Mouse (Mus musculus): ENCODE measurements around the gene Tle3. TPM values are rescaled to one million over a fixed set of nuclear protein-coding genes. Genes with fewer than 3 reads are reported as not detected.
A peak's percentile ranks its signal among the peaks of the same experiment; 100 is the strongest.

Gene Tle3
- 27.8 and 67.0 TPM in 2 replicates for polyA plus RNA-seq (2011; ENCODE audit: insufficient read depth, insufficient read length, low replicate concordance, missing spikeins)

DNA sequence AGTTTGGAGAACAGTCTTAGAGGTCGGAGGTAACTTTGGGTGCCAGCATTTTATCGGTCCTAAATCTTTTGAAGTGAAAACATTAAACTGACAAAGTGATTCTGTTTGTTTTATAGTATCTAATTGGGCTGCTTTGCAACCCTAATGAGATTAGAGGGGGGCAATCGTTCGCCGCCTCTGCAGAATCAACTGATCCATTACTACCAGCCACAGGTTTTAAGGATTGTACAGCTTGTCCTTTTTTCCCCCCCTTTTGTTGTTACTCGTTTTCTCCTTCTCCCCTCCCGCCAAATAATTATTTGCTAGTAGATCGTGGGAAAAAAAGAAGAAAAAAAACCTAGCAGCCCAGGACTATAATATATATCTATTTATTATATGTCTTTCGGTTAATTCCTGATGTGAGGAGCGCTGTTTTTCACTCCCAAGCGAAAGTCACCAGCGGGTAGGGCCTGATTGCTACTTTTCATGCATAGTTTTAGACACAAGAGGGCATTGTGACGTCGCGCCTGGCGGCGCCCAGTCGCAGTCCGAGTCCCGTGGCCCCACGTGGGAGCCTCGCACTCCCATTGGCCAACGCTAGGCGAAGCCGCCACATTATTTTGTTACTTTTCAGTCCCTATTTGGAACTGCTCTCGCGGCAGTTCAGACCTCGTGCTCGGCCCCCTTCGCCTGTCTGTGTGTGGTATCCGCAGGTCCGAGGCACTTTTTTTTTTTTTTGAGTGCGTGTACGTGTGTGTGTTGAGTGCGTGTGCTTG lies at the start of gene Tle3:
Gene Tle3 (plus strand): TSS at position 612 of the 755 bp plus-strand sequence.
- 1% methylated on average over 35 of the region's 35 CpGs for WGBS
- TF ChIP-seq CTCF (IDR thresholded peaks at IDR 0.05; ENCODE audit: control insufficient read depth, insufficient read depth, low read length) (peak; percentile 60), POLR2A (IDR thresholded peaks at IDR 0.05; ENCODE audit: borderline replicate concordance, control insufficient read depth, low read depth, low read length) (peak; percentile 73; the same call in 1 of the 2 replicates)
- H3K4me1 ChIP-seq (ENCODE audit: control insufficient read depth, insufficient read depth, low read length): no peaks in the 10 kb centered on the region; the same call in 1 of the 2 replicates
- H3K27ac ChIP-seq (ENCODE audit: control insufficient read depth, insufficient read depth, low read depth, low read length, poor library complexity): peak within 1 kb of the TSS; percentile 91
- H3K4me3 ChIP-seq (replicated peaks; ENCODE audit: control insufficient read depth, low read depth, low read length): peak within 1 kb of the TSS; percentile 92

GRCm38 (mm10) chr9:61323221-61323620 lies 48.9 kb upstream of the Tle3 start:
- WGBS: 76% methylated on average over 5 of the region's 5 CpGs
- Histone ChIP-seq H3K4me1 (ENCODE audit: control insufficient read depth, insufficient read depth, low read length) (no peaks in the 10 kb centered on the region), H3K4me3 (replicated peaks; ENCODE audit: control insufficient read depth, low read depth, low read length) (no peak overlapping the region), H3K27ac (ENCODE audit: control insufficient read depth, insufficient read depth, low read depth, low read length, poor library complexity) (no peak overlapping the region)
- TF ChIP-seq POLR2A (IDR thresholded peaks at IDR 0.05; ENCODE audit: borderline replicate concordance, control insufficient read depth, low read depth, low read length) (no peak), CTCF (IDR thresholded peaks at IDR 0.05; ENCODE audit: control insufficient read depth, insufficient read depth, low read length) (no peak)

- TF ChIP-seq CTCF (IDR thresholded peaks at IDR 0.05; ENCODE audit: control insufficient read depth, insufficient read depth, low read length) (no peak), POLR2A (IDR thresholded peaks at IDR 0.05; ENCODE audit: borderline replicate concordance, control insufficient read depth, low read depth, low read length) (no peak)
- WGBS: 57% methylated on average over 3 of the region's 3 CpGs
- H3K27ac ChIP-seq (ENCODE audit: control insufficient read depth, insufficient read depth, low read depth, low read length, poor library complexity): no peak overlapping the region
- no peaks in the 10 kb centered on the region for H3K4me1 ChIP-seq (ENCODE audit: control insufficient read depth, insufficient read depth, low read length)
- no peak overlapping the region for H3K4me3 ChIP-seq (replicated peaks; ENCODE audit: control insufficient read depth, low read depth, low read length)
Measured at GRCm38 (mm10) chr9:61323879-61324278, 48.3 kb upstream of the Tle3 start.

- TF ChIP-seq CTCF (IDR thresholded peaks at IDR 0.05; ENCODE audit: control insufficient read depth, insufficient read depth, low read length) (no peak), POLR2A (IDR thresholded peaks at IDR 0.05; ENCODE audit: borderline replicate concordance, control insufficient read depth, low read depth, low read length) (no peak)
- H3K4me3 ChIP-seq (replicated peaks; ENCODE audit: control insufficient read depth, low read depth, low read length): no peak overlapping the region
- WGBS: 83% methylated on average over 12 of the region's 12 CpGs
- no peaks in the 10 kb centered on the region for H3K4me1 ChIP-seq (ENCODE audit: control insufficient read depth, insufficient read depth, low read length)
- no peak overlapping the region for H3K27ac ChIP-seq (ENCODE audit: control insufficient read depth, insufficient read depth, low read depth, low read length, poor library complexity)
Measured at GRCm38 (mm10) chr9:61324354-61324753, 47.8 kb upstream of the Tle3 start.

- 72% methylated on average over 2 of the region's 2 CpGs for WGBS
- TF ChIP-seq CTCF (IDR thresholded peaks at IDR 0.05; ENCODE audit: control insufficient read depth, insufficient read depth, low read length) (no peak), POLR2A (IDR thresholded peaks at IDR 0.05; ENCODE audit: borderline replicate concordance, control insufficient read depth, low read depth, low read length) (no peak)
- H3K27ac ChIP-seq (ENCODE audit: control insufficient read depth, insufficient read depth, low read depth, low read length, poor library complexity): no peak overlapping the region
- no peaks in the 10 kb centered on the region for H3K4me1 ChIP-seq (ENCODE audit: control insufficient read depth, insufficient read depth, low read length)
- no peak overlapping the region for H3K4me3 ChIP-seq (replicated peaks; ENCODE audit: control insufficient read depth, low read depth, low read length)
Measured at GRCm38 (mm10) chr9:61325012-61325411, 47.2 kb upstream of the Tle3 start.

DNA sequence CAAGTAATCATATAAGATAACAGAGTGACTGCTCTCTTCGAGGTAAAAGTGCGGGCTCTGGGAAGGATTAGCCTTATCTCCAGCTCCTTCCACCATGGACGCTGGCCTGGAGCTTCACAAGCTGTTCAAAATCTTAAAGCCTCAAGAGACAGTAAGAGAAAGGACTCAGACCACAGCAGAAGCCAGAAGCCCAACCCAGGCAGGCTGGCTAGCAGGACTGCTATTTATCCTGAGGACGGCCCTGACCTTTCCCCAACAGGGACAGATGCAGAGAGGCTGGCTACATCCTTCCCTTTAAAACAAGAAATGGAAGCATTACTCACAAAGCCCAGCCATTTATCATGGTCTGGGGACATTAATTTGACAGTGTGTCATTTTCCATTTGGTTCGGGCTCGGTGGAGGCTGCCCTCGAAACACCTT lies 46.2 kb upstream of the Tle3 start:
- TF ChIP-seq POLR2A (IDR thresholded peaks at IDR 0.05; ENCODE audit: borderline replicate concordance, control insufficient read depth, low read depth, low read length): no peak
- WGBS: 66% methylated on average over 7 of the region's 7 CpGs
- Histone ChIP-seq H3K4me3 (replicated peaks; ENCODE audit: control insufficient read depth, low read depth, low read length) (no peak overlapping the region), H3K4me1 (ENCODE audit: control insufficient read depth, insufficient read depth, low read length) (no peaks in the 10 kb centered on the region), H3K27ac (ENCODE audit: control insufficient read depth, insufficient read depth, low read depth, low read length, poor library complexity) (no peak overlapping the region)

- Histone ChIP-seq H3K4me3 (replicated peaks; ENCODE audit: control insufficient read depth, low read depth, low read length) (no peak overlapping the region), H3K27ac (ENCODE audit: control insufficient read depth, insufficient read depth, low read depth, low read length, poor library complexity) (no peak overlapping the region), H3K4me1 (ENCODE audit: control insufficient read depth, insufficient read depth, low read length) (no peaks in the 10 kb centered on the region)
- 87% methylated on average over 8 of the region's 8 CpGs for WGBS
- TF ChIP-seq POLR2A (IDR thresholded peaks at IDR 0.05; ENCODE audit: borderline replicate concordance, control insufficient read depth, low read depth, low read length): no peak
- TF ChIP-seq CTCF (IDR thresholded peaks at IDR 0.05; ENCODE audit: control insufficient read depth, insufficient read depth, low read length): no peak
Measured at GRCm38 (mm10) chr9:61326922-61327321, 45.2 kb upstream of the Tle3 start.

GRCm38 (mm10) chr9:61328173-61328572 lies 44.0 kb upstream of the Tle3 start:
- Histone ChIP-seq H3K4me1 (ENCODE audit: control insufficient read depth, insufficient read depth, low read length) (no peaks in the 10 kb centered on the region; the same call in 1 of the 2 replicates), H3K27ac (ENCODE audit: control insufficient read depth, insufficient read depth, low read depth, low read length, poor library complexity) (no peak overlapping the region), H3K4me3 (replicated peaks; ENCODE audit: control insufficient read depth, low read depth, low read length) (no peak overlapping the region)
- no peak for TF ChIP-seq POLR2A (IDR thresholded peaks at IDR 0.05; ENCODE audit: borderline replicate concordance, control insufficient read depth, low read depth, low read length)
- TF ChIP-seq CTCF (IDR thresholded peaks at IDR 0.05; ENCODE audit: control insufficient read depth, insufficient read depth, low read length): no peak
- 48% methylated on average over 5 of the region's 5 CpGs for WGBS

Measured in bone marrow, adult 2 months (tissue).